Mouse (Mus musculus) ES-E14 (cell line): Measurements from ENCODE around the gene Topbp1. TPM values are rescaled to one million over a fixed set of nuclear protein-coding genes. Genes with fewer than 3 reads are reported as not detected.
"Not testable (repeated sequence)": the region's sequence is repeated elsewhere in the genome, so short reads cannot be mapped to it uniquely, and the experiment has no call there.

Experiments
- DNase-seq: peaks from one replicate; pipeline ENCODE4 v3.0.0-alpha.2; 2013; ENCODE audit warnings: low read depth, low spot score
- H3K27ac ChIP-seq: 2 replicates; pipeline ENCODE4 v1.5.1; 2012; ENCODE audit warnings: low read depth, mild to moderate bottlenecking, low read length, moderate library complexity, mixed read lengths; ENCODE audit not compliant: poor library complexity, insufficient read depth, severe bottlenecking
- H3K36me3 ChIP-seq: 2 replicates; pipeline ENCODE4 v1.6.1; 2012; ENCODE audit warnings: mild to moderate bottlenecking, low read length, moderate library complexity, mixed read lengths; ENCODE audit not compliant: control insufficient read depth, poor library complexity, insufficient read depth, severe bottlenecking
- H3K4me1 ChIP-seq, 2 experiments: fragments of 150-350 bp in 1 of 2; sonication (generic) in 1 of 2; 2 replicates each; pipeline ENCODE4 v1.6.1; 2012; ENCODE audit warnings: low read length in 2 of 2, mild to moderate bottlenecking in 1 of 2, mixed read lengths in 1 of 2; ENCODE audit not compliant: control insufficient read depth in 2 of 2, insufficient read depth in 2 of 2, poor library complexity in 1 of 2
- H3K4me3 ChIP-seq, 2 experiments: fragments of 150-350 bp in 1 of 2; sonication (generic) in 1 of 2; 2 replicates each; pipeline ENCODE4 v1.5.1; 2012; ENCODE audit warnings: low read length in 2 of 2, low read depth in 1 of 2, mild to moderate bottlenecking in 1 of 2, mixed read lengths in 1 of 2; ENCODE audit not compliant: insufficient read depth in 1 of 2, poor library complexity in 1 of 2, severe bottlenecking in 1 of 2
- H3K9ac ChIP-seq: 2 replicates; pipeline ENCODE4 v1.6.1; 2012; ENCODE audit warnings: low read depth, mild to moderate bottlenecking, low read length, mixed read lengths; ENCODE audit not compliant: poor library complexity, insufficient read depth, severe bottlenecking
- H3K9me3 ChIP-seq: fragments of 150-350 bp; sonication (generic); 2 replicates; pipeline ENCODE4 v1.6.1; 2012; ENCODE audit warnings: low read depth, mild to moderate bottlenecking, low read length; ENCODE audit not compliant: control insufficient read depth, insufficient read depth
- CHD2 ChIP-seq: IDR thresholded peaks from 2 replicates; pipeline ENCODE4 v1.6.1; 2014; ENCODE audit warnings: mild to moderate bottlenecking, low read depth, low read length, inconsistent platforms
- HCFC1 ChIP-seq: IDR thresholded peaks from 2 replicates; pipeline ENCODE4 v1.6.1; 2012; ENCODE audit warnings: low read length, inconsistent platforms, borderline replicate concordance; ENCODE audit not compliant: insufficient read depth
- MAFK ChIP-seq: IDR thresholded peaks from 2 replicates; pipeline ENCODE4 v1.6.1; 2014; ENCODE audit warnings: mild to moderate bottlenecking, low read depth, low read length, inconsistent platforms; ENCODE audit not compliant: insufficient read depth
- ZC3H11A ChIP-seq: IDR thresholded peaks from 2 replicates; pipeline ENCODE4 v1.6.1; 2012; ENCODE audit warnings: low read depth, mild to moderate bottlenecking, inconsistent platforms, low read length, borderline replicate concordance
- ZNF384 ChIP-seq: IDR thresholded peaks from 2 replicates; pipeline ENCODE4 v1.6.1; 2012; ENCODE audit warnings: low read depth, low read length, inconsistent platforms
- in situ Hi-C, 2 experiments: fragments of 600-800 bp; cut with MboI; formaldehyde crosslinking; loops; one replicate each; pipeline ENCODE4 v1.15.1; 2025; ENCODE audit warnings: low sequenced_read_pairs in 2 of 2, inconsistent platforms in 1 of 2; ENCODE audit not compliant: unreplicated experiment in 2 of 2
- total RNA-seq: library from RNA; depleted of rRNA; stranded (reverse); fragments of 300-350 nt; gene quantifications from 2 replicates; pipeline ENCODE4 v1.2.3, GENCODE M21; 2012

The Topbp1 gene
- total RNA-seq, 1 experiment, result 104 TPM

DNA sequence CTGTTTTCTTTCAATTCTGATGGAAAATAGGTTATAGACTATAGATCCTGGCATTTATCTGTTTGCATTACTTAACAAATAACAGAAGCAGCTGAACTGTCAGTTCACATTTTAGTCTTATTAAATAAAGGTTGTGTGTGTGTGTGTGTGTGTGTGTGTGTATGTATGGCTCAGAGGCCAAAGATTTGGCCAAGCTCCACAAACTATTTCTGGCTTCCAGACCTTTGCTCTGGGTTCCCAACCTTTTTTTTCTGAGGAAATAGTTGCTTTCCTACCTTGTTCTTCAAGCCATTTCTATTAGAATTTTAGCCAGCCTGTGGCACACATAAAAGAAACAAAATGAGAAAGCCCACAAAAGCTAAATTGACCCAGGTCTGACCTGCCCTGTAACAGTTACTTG, 43.8 kb downstream of the Topbp1 start:
- H3K27ac ChIP-seq, result no peak overlapping the region
- H3K9ac ChIP-seq, result no peak overlapping the region
- H3K4me1 ChIP-seq, result no peaks in the 10 kb centered on the region
- H3K4me3 ChIP-seq, result no peak overlapping the region
- DNase-seq, result no peak
- no peak for TF ChIP-seq ZNF384
- no peak for TF ChIP-seq CHD2
- TF ChIP-seq ZC3H11A, result no peak
- TF ChIP-seq HCFC1, result no peak
- TF ChIP-seq MAFK, result no peak
- in situ Hi-C loops, result loop anchor here in 1 of 2 experiments (25.0 kb wide), 1 partner anchor 839 kb away; no protein-coding TSS in a partner anchor
- H3K36me3 ChIP-seq, result peaks cover 20% of the 10 kb centered on the region
- H3K9me3 ChIP-seq, result no peaks in the 10 kb centered on the region

- H3K4me1 ChIP-seq, H3K27ac ChIP-seq, H3K4me3 ChIP-seq, DNase-seq, H3K9me3 ChIP-seq, H3K9ac ChIP-seq, in situ Hi-C loops: not testable (repeated sequence)
- H3K36me3 ChIP-seq, result peaks cover 27% of the 10 kb centered on the region
Measured at GRCm38 (mm10) chr9:103353500-103354260, 48.7 kb downstream of the Topbp1 start.

DNA sequence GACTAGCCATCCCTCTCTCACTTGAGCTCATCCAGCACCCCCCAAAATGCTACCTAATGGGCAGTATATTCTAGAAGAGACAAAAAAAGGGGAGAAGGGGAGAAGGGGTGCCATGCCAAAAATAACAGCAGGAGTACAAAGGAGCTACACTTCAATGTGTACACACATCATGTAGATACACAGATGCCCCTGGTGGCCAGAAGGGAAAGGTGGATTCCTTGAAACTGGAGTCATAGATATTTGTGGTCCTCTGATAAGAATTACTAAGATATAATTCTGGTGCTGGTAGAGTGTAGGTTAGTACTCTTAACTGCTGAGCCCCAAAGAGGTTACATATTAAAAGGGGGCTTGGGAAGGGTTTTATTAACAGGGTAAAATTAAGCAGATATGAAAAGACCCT, 52.9 kb downstream of the Topbp1 start:
- Histone ChIP-seq H3K36me3 (peaks cover 35% of the 10 kb centered on the region), H3K4me1 (peaks cover 2 to 5% of the 10 kb centered on the region in 2 experiments; a peak in 2 of 4 replicates), H3K9me3 (no peaks in the 10 kb centered on the region), H3K9ac (no peak overlapping the region), H3K4me3 (no peak overlapping the region), H3K27ac (no peak overlapping the region)
- TF ChIP-seq ZNF384 (no peak), CHD2 (no peak), MAFK (no peak), ZC3H11A (no peak), HCFC1 (no peak)
- in situ Hi-C loops, result no loop called here
- DNase-seq, result no peak

DNA sequence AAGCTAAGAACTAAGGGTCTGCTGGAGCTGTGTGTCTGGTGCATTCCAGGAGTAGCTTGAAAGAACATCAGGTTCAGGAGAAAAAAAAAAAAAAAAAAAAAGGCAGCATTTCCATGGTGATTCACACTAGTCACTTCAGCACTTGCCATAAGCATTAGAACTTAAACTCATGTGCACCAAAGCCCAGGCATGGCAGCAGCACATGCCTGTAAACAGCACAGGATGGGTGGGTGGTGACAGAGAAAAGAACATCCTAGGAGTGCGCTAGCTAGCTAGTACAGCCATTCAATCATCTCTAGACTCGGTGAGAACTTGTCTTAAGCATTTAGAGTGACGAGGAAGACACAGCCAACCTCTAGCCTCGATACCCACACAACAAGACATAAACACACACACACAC, 53.5 kb downstream of the Topbp1 start:
- Histone ChIP-seq H3K9me3 (no peaks in the 10 kb centered on the region), H3K4me3 (no peak overlapping the region), H3K36me3 (peaks cover 37% of the 10 kb centered on the region), H3K27ac (no peak overlapping the region), H3K9ac (no peak overlapping the region), H3K4me1 (peaks cover 4 to 8% of the 10 kb centered on the region in 2 experiments; a peak in 3 of 4 replicates)
- DNase-seq, result no peak
- in situ Hi-C loops, result no loop called here
- TF ChIP-seq MAFK, result no peak
- TF ChIP-seq ZC3H11A, result no peak
- TF ChIP-seq ZNF384, result no peak
- TF ChIP-seq HCFC1, result no peak
- no peak for TF ChIP-seq CHD2

DNA sequence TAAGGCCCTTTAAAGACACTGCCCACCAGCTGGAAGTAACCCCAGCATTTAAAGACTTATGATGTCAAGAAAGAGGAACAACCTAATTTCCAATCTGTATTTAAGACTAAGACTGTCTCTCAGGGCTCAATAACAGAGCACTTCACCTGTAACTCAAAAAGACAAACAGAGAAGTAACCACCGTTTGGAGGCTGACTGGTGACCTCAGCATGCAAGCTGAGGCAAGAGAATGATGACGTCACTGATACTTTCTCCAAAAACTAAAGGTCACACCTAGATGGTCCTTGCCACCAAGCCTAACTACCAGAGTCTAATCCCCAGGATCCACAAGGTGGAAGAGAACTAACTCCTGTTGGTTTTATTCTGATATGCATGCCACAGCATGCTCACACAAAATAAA, 55.6 kb downstream of the Topbp1 start:
- H3K27ac ChIP-seq, result no peak overlapping the region
- H3K9me3 ChIP-seq, result no peaks in the 10 kb centered on the region
- TF ChIP-seq CHD2 (no peak), MAFK (no peak)
- H3K9ac ChIP-seq, result no peak overlapping the region
- in situ Hi-C loops, result no loop called here
- H3K4me1 ChIP-seq, result peaks cover 4 to 8% of the 10 kb centered on the region in 2 experiments; a peak in 3 of 4 replicates
- H3K4me3 ChIP-seq, result no peak overlapping the region
- DNase-seq, result no peak
- peaks cover 37% of the 10 kb centered on the region for H3K36me3 ChIP-seq
